In genomic region chr19:41086700-41087099, GRCm38 (mm10) we compare ENCODE assay signal across 9 mouse cellular contexts. TPM values are rescaled to one million over a fixed set of nuclear protein-coding genes. Genes with fewer than 3 reads are reported as not detected.
A peak's percentile ranks its signal among the peaks of the same experiment; 100 is the strongest.
DNase-seq lines count a peak whose midpoint lies in the region; ATAC-seq and TF ChIP-seq lines count a peak whose summit lies in the region.
"Had no signal": no experiment of that assay in that cellular context is flagged by ENCODE, and none has a peak within 500 bp of the region (broad histone marks: within the 10 kb centered on the region; RNA-seq: fewer than 3 reads in every experiment).

No protein-coding gene starts in this region.

- no peaks in the 10 kb centered on the region for H3K9me3 ChIP-seq in intestine, embryonic 16.5 days (ENCODE audit: control insufficient read depth, low read length)
- H3K9me3 ChIP-seq in midbrain, embryonic 14.5 days (ENCODE audit: control insufficient read depth, low read length), result no peaks in the 10 kb centered on the region

- TF ChIP-seq POLR2A in cortical plate, adult 2 months (IDR thresholded peaks at IDR 0.05; ENCODE audit: extremely low read depth, insufficient read depth, low read length), result no peak
- no peak for TF ChIP-seq POLR2A in spleen, adult 2 months (IDR thresholded peaks at IDR 0.05; ENCODE audit: low read depth, low read length)

- peak; percentile 80 for TF ChIP-seq CTCF in cortical plate, adult 2 months (IDR thresholded peaks at IDR 0.05; ENCODE audit: extremely low read depth, insufficient read depth, low read length)
- peak; percentile 33; the same call in 1 of the 2 replicates for TF ChIP-seq CTCF in spleen, adult 2 months (IDR thresholded peaks at IDR 0.05; ENCODE audit: extremely low read depth, insufficient read depth, insufficient read length, insufficient replicate concordance)

- H3K36me3 ChIP-seq in intestine, embryonic 16.5 days (ENCODE audit: control insufficient read depth, insufficient read depth, low read length), result no peaks in the 10 kb centered on the region
- H3K36me3 ChIP-seq in midbrain, embryonic 14.5 days (ENCODE audit: control insufficient read depth, insufficient read depth, low read length), result no peaks in the 10 kb centered on the region
- H3K36me3 ChIP-seq in spleen, adult 2 months (ENCODE audit: control insufficient read depth, insufficient read depth, low read length), result no peaks in the 10 kb centered on the region

- no peak overlapping the region for H3K27ac ChIP-seq in cortical plate, adult 2 months (ENCODE audit: insufficient read depth, low read length)
- H3K27ac ChIP-seq in intestine, embryonic 16.5 days (ENCODE audit: low read length), result no peak overlapping the region
- no peak overlapping the region for H3K27ac ChIP-seq in midbrain, embryonic 14.5 days (replicated peaks; ENCODE audit: low read depth, low read length)
- H3K27ac ChIP-seq in spleen, adult 2 months (ENCODE audit: insufficient read depth, low read length), result no peak overlapping the region

- no peak overlapping the region for H3K4me2 ChIP-seq in intestine, embryonic 16.5 days (ENCODE audit: low read depth, low read length)
- no peak overlapping the region for H3K4me2 ChIP-seq in midbrain, embryonic 14.5 days (ENCODE audit: low read length)

- WGBS in intestine, embryonic 16.5 days, result 0% methylated on average over 2 of the region's 2 CpGs
- 7% methylated on average over 2 of the region's 2 CpGs for WGBS in midbrain, embryonic 14.5 days
- 0% methylated on average over 2 of the region's 2 CpGs for WGBS in spleen, adult 2 months

- H3K27me3 ChIP-seq in intestine, embryonic 16.5 days (replicated peaks; ENCODE audit: control insufficient read depth, insufficient read depth, low read length), result peaks cover 3% of the 10 kb centered on the region; the same call in 1 of the 2 replicates
- peaks cover 6% of the 10 kb centered on the region; the same call in 1 of the 2 replicates for H3K27me3 ChIP-seq in midbrain, embryonic 14.5 days (ENCODE audit: control insufficient read depth, insufficient read depth, low read length)
- no peaks in the 10 kb centered on the region for H3K27me3 ChIP-seq in spleen, adult 2 months (ENCODE audit: control insufficient read depth, insufficient read depth, low read length)

- no peaks in the 10 kb centered on the region; the same call in 1 of the 2 replicates for H3K4me1 ChIP-seq in cortical plate, adult 2 months (ENCODE audit: control insufficient read depth, insufficient read depth, low read length)
- no peaks in the 10 kb centered on the region for H3K4me1 ChIP-seq in intestine, embryonic 16.5 days (ENCODE audit: control insufficient read depth, insufficient read depth, low read length)
- peaks cover 5% of the 10 kb centered on the region; the same call in 1 of the 2 replicates for H3K4me1 ChIP-seq in midbrain, embryonic 14.5 days (ENCODE audit: control insufficient read depth, insufficient read depth, low read length)
- H3K4me1 ChIP-seq in spleen, adult 2 months (ENCODE audit: control insufficient read depth, insufficient read depth, insufficient read length), result peaks cover 2% of the 10 kb centered on the region; the same call in 1 of the 2 replicates

- intact Hi-C loops in gastrocnemius, postnatal 14 days (cut with DNase I; ENCODE audit: low total_unique reads), result no loop called here
- intact Hi-C loops in left cerebral cortex, postnatal 14 days (cut with DNase I), result loop anchor here (5.0 to 10.0 kb wide), 3 partner anchors 156 to 681 kb away; partner anchors contain the start of gene Lcor

- ATAC-seq in intestine, embryonic 16.5 days, result peak; percentile 26; the same call in 1 of the 2 replicates
- peak; percentile 57; the same call in 1 of the 2 replicates for ATAC-seq in midbrain, embryonic 14.5 days (ENCODE audit: low FRiP score, low TSS enrichment)

- no peak overlapping the region for H3K4me3 ChIP-seq in cortical plate, adult 2 months (ENCODE audit: insufficient read depth, low read length)
- H3K4me3 ChIP-seq in intestine, embryonic 16.5 days (ENCODE audit: low read length), result no peak overlapping the region
- H3K4me3 ChIP-seq in midbrain, embryonic 14.5 days (replicated peaks; ENCODE audit: low read depth, low read length), result no peak overlapping the region
- H3K4me3 ChIP-seq in spleen, adult 2 months (ENCODE audit: extremely low read depth, insufficient read depth, insufficient read length), result no peak overlapping the region

- DNase-seq in urinary bladder, postnatal 14 days (ENCODE audit: low spot score), result peak; percentile 70
- no peak for DNase-seq in urinary bladder, postnatal 10 days (ENCODE audit: low spot score)
- peak; percentile 52 for DNase-seq in gastrocnemius, postnatal 14 days
- peak; percentile 91 to 92 for DNase-seq in left cerebral cortex, postnatal 14 days (ENCODE audit: low spot score in 2 of 2)
- DNase-seq in midbrain, embryonic 14.5 days, result peak; percentile 94
- peak; percentile 29 to 64 for DNase-seq in spleen, adult 2 months (ENCODE audit: low read depth in 1 of 2, low spot score in 2 of 2)

- H3K9ac ChIP-seq in intestine, embryonic 16.5 days (ENCODE audit: low read depth, low read length), result no peak overlapping the region
- H3K9ac ChIP-seq in midbrain, embryonic 14.5 days (replicated peaks; ENCODE audit: low read length), result no peak overlapping the region

RNA-seq across cellular contexts. Expression of gene Opalin, which starts 9.8 kb away (rescaled TPM):
- 43.6 and 53.9 TPM in 2 replicates for polyA plus RNA-seq in cortical plate, adult 2 months (2012; rRNA removed)
- not detected for total RNA-seq in gastrocnemius, postnatal 14 days (2021)
- polyA plus RNA-seq in intestine, embryonic 16.5 days (2015; fragmentation: Nextera tagmentation; extraction: Ambion mirVana), result not detected in 2 replicates
- 1 to 10 TPM; 3.7 to 5.1 TPM for total RNA-seq in left cerebral cortex, postnatal 14 days (2021)
- polyA plus RNA-seq in midbrain, embryonic 14.5 days (2014; fragmentation: Nextera tagmentation; extraction: Ambion mirVana), result not detected in 2 replicates
- polyA plus RNA-seq in spleen, adult 2 months (2012; rRNA removed), result not detected in 2 replicates
- total RNA-seq: adrenal gland, postnatal 4 days had no signal

RNA-seq across cellular contexts. Expression of gene Dntt, which starts 57.6 kb away (rescaled TPM):
- polyA plus RNA-seq in cortical plate, adult 2 months (2012; rRNA removed), result not detected in 2 replicates
- total RNA-seq in gastrocnemius, postnatal 14 days (2021), result not detected
- not detected in 2 replicates for polyA plus RNA-seq in intestine, embryonic 16.5 days (2015; fragmentation: Nextera tagmentation; extraction: Ambion mirVana)
- not detected for total RNA-seq in left cerebral cortex, postnatal 14 days (2021)
- polyA plus RNA-seq in midbrain, embryonic 14.5 days (2014; fragmentation: Nextera tagmentation; extraction: Ambion mirVana), result 0.17 and 0.18 TPM in 2 replicates
- 0.43 and 0.89 TPM in 2 replicates for polyA plus RNA-seq in spleen, adult 2 months (2012; rRNA removed)
- total RNA-seq: adrenal gland, postnatal 4 days had no signal

Comparison
In these comparisons a context has a peak if more than half of its experiments do, and no peak if none do; other contexts are left out.
1. RNA of gene Opalin, which starts 9.8 kb away (polyA plus RNA-seq): 43.6 to 53.9 TPM in cortical plate, adult 2 months; not detected in intestine, embryonic 16.5 days, not detected in midbrain, embryonic 14.5 days and not detected in spleen, adult 2 months; every median in the first group is over 10 times any median in the second.